Mouse (Mus musculus) fat pad, adult 2 months (tissue): ENCODE data around the gene Galnt9.

Experiments
- DNase-seq: peaks from one replicate; pipeline ENCODE4 v3.0.0-alpha.2; 2011; ENCODE audit warnings: low read depth, low spot score; ENCODE audit errors: extremely low read depth

The Galnt9 gene

DNA sequence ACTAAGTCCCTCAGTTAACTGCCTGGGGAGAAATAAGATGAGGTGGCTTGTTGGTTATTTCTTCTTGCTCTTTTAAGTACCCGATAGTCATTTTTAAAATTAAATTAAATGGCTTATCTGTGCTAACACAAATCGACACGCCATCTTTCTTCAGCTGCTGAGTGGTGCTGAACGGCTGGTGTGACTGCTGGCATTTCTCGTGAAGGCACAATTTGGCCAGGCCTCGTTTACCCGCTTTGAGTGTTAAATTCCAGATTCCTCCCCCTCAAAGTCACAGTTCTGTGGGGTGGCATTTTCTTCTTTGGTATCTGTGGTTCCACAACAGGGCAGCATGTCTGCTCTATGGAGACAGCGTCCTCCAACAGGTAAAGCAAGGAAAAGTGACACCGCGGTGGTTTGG, 83.2 kb downstream of the Galnt9 start:
- DNase-seq: no peak

DNA sequence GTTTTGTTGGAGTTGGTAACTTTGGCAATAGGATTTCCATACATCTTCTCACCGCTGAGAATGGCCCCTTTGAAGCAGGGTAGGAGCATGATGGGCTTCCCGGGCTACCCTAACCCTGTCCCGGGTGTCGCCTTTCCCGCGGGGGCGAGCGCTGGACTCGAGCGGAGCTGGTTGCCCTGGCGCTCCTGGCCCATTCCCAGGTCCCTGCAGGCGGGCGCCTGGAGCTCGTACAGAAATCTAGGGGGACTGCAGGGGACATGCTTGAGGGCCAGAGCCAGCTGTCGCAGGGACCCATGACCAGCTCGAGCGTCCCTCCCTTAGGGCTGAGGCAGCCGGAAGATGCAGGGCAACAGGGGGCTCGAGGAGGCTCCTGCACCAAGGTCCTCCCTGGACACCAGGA, 84.0 kb downstream of the Galnt9 start:
- DNase-seq: no peak

DNA sequence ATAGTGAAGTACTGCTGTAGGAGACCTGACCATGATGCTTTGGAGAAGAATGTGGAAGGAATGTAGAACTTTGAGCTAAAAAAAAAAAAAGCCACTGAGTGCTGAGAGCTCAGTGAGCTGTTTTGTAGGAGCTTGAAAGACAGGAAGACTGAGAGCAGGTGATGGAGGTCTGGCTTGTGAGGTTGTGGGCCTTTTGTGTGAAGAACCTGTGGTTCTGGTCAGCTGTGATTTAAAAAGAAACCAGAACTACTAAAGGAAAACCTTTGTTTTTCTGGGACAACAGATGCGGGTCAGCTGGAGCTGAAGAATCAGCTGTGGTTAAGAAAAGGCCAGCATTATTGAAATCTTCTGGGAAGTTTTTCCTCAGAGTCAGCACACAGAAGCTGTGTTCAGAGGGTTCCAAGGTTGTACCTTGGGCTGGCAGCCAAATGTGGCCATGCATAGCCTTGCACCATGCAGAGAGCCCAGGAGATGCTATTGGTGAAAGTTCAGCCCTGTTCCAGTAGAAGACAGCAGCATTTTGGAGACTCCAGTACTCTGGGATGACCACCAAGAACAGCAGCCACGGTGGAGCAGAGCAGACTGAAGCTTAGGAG, 85.5 kb downstream of the Galnt9 start:
- DNase-seq: no peak

DNA sequence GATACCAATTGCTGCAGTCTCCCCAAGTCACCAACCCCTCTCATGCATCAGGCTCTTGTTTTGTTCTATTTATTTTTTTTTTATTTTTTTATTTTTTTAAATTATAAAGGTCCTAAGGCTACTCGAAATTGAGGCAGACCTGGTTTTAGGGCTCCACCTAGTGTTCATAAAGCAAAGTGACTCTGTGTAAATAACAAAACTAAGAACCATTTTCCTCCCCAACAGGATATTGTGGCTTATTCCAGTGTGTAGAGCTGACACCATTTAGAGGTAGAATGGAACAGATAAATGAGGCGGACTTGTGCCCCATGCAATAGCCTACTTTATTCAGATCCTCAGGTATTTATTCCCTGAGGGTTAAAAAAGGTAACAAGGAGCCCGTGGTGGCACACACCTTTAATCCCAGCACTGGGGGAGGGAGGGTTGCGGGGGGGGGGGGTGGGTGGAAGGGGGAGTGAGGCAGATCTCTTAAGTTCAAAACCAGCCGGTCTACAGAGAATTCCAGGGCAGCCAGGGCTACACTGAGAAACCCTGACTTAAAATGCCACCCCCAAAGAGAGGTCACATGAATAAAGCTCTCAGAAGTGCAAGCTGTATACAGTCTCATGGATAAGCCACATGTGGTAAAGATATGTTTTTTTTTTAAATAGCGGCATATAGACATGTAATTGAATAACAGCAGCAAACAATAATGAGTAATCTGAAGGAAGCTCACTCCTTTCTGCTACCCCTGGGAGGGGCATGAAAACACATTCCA, 92.0 kb downstream of the Galnt9 start:
- no peak for DNase-seq

DNA sequence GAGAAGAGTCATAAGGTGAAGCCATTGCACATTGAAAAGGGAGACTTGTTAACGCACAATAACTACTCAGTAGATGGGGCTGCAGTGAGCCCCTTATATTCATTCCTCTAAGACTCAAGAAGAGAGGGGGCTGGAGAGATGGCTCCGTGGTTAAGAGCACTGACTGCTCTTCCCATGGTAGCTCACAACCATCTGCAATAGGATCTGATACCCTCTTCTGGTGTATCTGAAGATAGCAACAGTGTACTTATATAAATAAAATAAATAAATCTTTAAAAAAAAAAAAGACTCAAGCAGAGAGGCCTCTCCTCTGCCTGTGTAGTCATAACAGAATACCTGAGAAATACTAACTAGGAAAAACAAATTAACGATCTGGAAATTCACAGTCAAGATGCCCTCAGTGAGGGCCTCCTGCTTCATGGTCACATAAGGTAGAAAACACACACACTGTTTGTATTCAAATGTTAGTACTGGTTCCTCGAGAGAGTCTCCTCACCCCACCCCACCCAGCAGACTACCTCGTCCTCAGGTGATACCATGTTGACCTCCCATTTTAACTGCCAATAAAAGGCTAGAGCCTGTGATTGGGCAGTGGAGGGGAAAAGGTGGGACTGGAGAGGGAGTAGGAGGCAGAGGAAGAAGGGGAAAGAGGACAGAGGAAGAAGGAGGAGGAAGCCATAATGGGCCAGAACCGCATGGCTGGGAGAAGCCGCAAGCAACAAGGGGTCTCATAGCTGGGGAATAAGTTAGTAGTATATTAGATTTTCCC, 94.3 kb downstream of the Galnt9 start:
- no peak for DNase-seq

DNA sequence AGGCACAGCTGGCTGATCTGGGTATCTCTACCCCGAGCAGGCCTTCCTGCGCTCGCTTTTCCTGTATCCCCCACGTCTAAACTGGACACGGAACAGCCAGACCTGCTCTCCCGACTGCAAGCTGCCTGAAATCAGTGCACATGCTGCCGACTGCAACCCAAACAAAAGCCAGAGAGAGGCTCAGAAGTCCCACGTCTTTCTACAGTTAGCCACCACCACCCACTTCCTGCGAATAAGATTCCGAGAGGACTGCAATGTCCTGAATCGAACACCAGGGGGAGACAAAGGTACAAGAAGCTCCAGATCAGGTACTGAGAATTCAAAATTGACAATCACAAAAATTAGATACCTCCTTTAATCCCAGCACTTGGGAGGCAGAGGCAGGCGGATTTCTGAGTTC, 95.3 kb downstream of the Galnt9 start:
- no peak for DNase-seq

DNA sequence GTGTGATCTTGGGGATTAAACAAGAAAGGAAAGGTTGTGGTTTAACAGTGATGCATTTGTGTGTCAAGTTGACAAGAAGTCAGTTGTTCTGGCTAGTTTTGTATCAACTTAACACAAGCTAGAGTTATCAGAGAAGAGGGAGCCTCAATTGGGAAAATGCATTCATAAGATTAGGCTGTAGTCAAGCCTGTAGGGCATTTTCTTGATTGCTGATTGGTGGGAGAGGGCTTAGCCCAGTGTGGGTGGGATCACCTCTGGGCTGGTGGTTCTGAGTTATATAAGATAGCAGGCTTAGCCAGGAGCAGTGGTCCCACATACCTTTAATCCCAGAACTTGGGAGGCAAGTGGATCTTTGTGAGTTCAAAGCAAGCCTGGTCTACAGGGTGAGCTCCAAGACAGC, 102.2 kb downstream of the Galnt9 start:
- DNase-seq: no peak

DNA sequence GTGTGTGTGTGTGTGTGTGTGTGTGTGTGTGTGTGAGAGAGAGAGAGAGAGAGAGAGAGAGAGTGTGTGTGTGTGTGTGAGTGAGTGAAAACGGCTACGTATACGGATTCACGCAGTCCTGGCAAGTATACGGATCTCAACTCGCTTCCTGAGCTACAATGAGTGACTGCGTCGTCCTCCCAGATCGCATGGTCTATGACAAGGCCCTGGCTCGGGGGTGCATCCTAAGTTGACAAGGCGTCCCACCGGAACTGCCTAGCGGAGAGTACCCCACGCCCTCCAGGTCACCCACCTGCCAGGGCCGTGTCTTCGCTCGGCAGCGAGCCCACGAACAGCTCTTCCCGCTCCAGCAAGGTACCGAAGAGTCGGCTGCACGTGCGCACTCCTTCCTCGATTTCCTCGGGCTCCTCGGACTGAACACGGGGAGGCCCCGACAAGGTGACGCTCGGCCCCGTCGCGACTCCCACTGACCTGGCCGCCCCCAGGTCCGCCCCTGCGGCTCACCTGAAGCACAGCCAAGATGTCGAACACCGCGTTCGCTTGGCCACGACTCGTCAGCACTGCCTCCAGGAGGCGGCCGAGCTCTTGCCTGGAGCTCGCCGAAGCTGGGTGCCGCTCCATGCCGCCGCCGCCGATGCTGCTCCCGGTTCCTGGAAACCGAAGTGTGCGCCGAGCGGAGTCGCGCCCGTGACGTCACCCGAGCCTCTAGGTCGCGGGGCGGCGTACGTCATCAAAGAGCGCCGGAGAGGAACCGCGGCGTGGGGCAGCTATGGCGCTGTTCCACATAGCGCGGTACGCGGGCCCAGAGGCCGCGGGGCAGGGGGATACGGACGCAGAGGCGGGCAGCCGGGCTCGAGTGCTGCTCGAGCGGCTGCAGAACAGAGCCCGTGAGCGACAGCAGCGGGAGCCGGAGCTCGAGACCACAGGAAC, 108.8 kb downstream of the Galnt9 start, which contains the start of the genes Noc4l and Ddx51:
TSS of gene Noc4l (minus strand) at position 699 of the 930 bp plus-strand sequence.
TSS of gene Ddx51 (plus strand) at position 733 of the 930 bp plus-strand sequence.
- DNase-seq: peak; percentile 11

DNA sequence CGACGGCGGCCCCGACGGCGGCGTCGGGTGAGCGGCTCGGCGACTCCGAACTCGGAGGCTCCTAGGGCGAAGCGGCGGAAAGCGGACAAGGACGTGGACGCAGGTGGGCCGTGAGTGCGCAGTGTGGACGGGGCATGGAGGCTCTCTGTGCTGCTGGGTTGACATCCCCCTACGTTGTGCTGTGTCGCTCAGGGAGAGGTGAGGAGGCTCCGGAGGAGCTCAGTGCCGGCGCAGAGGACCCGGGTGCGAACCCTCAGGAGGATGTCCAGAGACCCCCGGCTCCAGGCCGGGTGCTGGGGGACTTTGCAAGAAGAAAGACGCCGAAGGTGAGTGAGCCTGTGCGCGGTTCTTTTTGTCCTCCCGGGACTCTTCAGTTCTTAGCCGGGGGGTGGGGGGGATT, 109.5 kb downstream of the Galnt9 start:
- DNase-seq: no peak

DNA sequence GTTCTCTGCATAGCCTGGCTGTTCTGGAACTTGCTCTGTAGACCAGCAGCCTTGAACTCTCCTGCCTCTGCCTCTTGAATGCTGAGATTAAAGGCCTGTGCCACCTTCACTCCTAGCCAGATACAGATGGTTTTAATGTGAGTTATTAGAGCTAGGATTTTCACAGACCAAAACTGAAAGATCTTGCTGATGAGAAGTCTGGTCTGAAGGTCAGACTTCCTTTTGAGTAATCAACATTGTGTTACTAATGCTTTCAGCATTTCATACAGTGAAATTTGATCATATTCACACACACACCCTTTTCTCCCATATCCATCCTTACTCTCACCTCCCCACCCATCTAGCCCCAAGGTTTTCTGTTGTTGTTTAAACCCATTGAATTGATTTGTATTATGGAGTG, 115.5 kb downstream of the Galnt9 start:
- DNase-seq: no peak

DNA sequence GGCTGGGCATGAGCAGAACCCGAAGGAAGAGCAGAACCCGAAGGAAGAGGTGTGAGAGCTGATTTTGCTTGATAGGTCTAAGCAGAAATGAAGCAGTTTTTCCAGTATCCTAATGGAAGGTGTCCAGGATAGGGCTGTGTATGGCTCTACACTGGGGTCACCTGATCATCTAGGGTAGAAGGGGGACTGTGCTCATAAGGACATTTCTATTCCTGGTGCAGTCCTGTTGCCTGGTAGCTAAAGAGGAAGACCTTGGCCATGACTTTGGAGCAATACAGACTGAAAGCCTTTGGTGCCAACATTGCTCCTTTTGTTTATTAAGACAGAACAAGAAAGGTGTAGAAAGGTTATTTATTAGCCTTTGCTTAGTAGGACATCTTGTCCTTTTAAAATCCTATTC, 119.9 kb downstream of the Galnt9 start:
- DNase-seq: no peak

DNA sequence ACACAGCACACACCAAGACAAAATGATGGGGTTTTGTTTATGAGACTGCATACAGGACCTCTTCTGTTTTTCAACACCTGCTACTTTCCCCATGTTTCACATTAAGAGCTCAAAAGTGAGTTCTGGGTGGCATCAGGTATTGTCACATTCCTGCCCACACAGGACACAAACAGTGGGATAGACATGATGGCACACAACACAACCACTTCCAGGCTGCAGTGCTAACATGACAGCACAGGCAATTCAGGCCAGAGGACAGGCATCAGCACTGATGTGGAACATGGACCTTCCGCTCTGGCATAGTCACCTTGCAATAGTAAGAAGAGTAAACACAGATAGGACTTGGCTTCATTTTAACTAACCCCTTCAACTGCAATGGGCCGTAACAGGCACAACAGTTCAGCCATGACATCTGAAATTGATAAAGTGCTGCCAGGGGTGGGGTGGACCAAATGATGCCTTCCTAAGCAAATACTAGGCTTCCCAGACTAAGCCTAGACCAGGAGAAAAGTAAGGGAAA, 120.7 kb downstream of the Galnt9 start:
- no peak for DNase-seq

DNA sequence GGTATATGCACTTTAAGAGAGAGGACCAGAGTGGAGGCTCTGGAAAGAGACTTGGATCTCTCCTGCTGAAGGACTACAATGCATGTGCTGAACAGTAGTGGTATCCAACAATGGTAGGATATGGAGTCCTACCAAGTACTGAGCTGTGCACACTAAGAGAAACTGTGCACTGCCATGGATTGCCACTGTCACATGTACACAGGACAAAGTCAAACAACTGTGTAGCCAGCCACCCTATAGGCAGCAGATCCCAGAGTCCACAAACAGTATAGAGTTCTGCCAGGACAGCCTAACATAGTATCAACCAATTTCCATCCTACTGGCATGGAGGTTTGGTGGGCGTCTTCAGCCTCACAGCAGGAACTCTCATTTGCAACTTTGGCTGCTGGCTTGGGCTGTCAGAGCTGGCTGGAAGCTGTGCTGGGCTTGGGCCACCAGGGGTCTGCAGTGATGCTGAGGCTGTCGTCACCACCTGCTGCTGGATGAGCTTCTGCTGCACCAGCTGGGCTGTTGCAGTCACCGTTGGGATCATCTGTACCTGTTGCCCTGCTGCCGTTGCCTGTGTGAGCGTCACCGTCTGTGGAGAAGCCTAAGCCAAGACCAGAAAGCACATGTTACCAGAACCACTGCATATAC, 121.4 kb downstream of the Galnt9 start:
- DNase-seq: no peak
